Mouse (Mus musculus) MEL (cell line): ENCODE results near the gene Ntsr2. TPM values are rescaled to one million over a fixed set of nuclear protein-coding genes. Genes with fewer than 3 reads are reported as not detected.

Source experiments
- DNase-seq: peaks from one replicate; pipeline ENCODE4 v3.0.0; 2011; ENCODE audit warnings: low read depth, low spot score
- H3K27ac ChIP-seq: 2 replicates; pipeline ENCODE4 v1.5.1; 2012; ENCODE audit warnings: low read depth, mild to moderate bottlenecking, control low read depth, low read length, moderate library complexity; ENCODE audit not compliant: control insufficient read depth
- H3K27me3 ChIP-seq, 2 experiments: fragments of 150-350 bp in 1 of 2; sonication (generic) in 1 of 2; 2 replicates each; pipeline ENCODE4 v1.6.1; 2012; ENCODE audit warnings: low read length in 2 of 2, mild to moderate bottlenecking in 2 of 2, improper control_type of control experiment in 1 of 2, moderate library complexity in 1 of 2; ENCODE audit not compliant: insufficient read depth in 2 of 2, control insufficient read depth in 1 of 2
- H3K36me3 ChIP-seq, 2 experiments: 2 replicates each; pipeline ENCODE4 v1.6.1; 2012 to 2014; ENCODE audit warnings: low read length in 2 of 2, improper control_type of control experiment in 1 of 2, inconsistent platforms in 1 of 2, mild to moderate bottlenecking in 1 of 2; ENCODE audit not compliant: insufficient read depth in 2 of 2, control insufficient read depth in 1 of 2
- H3K4me1 ChIP-seq, 2 experiments: fragments of 150-350 bp in 1 of 2; sonication (generic) in 1 of 2; 2 replicates each; pipeline ENCODE4 v1.6.1; 2012; ENCODE audit warnings: low read length in 2 of 2, improper control_type of control experiment in 1 of 2, mild to moderate bottlenecking in 1 of 2; ENCODE audit not compliant: insufficient read depth in 2 of 2, control insufficient read depth in 1 of 2
- H3K4me3 ChIP-seq, 2 experiments: fragments of 150-350 bp in 1 of 2; sonication (generic) in 1 of 2; 2 replicates each; pipeline ENCODE4 v1.5.1; 2012; ENCODE audit warnings: low read depth in 2 of 2, low read length in 2 of 2, mild to moderate bottlenecking in 2 of 2, moderate library complexity in 2 of 2, control low read depth in 1 of 2, improper control_type of control experiment in 1 of 2; ENCODE audit not compliant: control insufficient read depth in 1 of 2, insufficient read depth in 1 of 2
- H3K79me2 ChIP-seq: 2 replicates; pipeline ENCODE4 v1.6.1; 2012; ENCODE audit warnings: mild to moderate bottlenecking, low read length, moderate library complexity; ENCODE audit not compliant: control insufficient read depth, poor library complexity, insufficient read depth
- H3K9ac ChIP-seq: 2 replicates; pipeline ENCODE4 v1.6.1; 2012; ENCODE audit warnings: low read depth, mild to moderate bottlenecking, control low read depth, low read length, moderate library complexity; ENCODE audit not compliant: control insufficient read depth, poor library complexity, severe bottlenecking
- H3K9me3 ChIP-seq: fragments of 150-350 bp; sonication (generic); replicated peaks from 2 replicates; pipeline ENCODE4 v1.6.1; 2012; ENCODE audit warnings: mild to moderate bottlenecking, low read length, improper control_type of control experiment, moderate library complexity; ENCODE audit not compliant: insufficient read depth
- E2F4 ChIP-seq: IDR thresholded peaks from 2 replicates; pipeline ENCODE4 v1.6.1; 2011; ENCODE audit warnings: low read depth, low read length, improper control_type of control experiment, borderline replicate concordance
- GABPA ChIP-seq: IDR thresholded peaks from 2 replicates; pipeline ENCODE4 v1.6.1; 2012; ENCODE audit warnings: low read depth, mild to moderate bottlenecking, inconsistent platforms, low read length, improper control_type of control experiment, moderate library complexity
- GATA1 ChIP-seq: IDR thresholded peaks from 2 replicates; pipeline ENCODE4 v1.6.1; 2011; ENCODE audit warnings: low read depth, low read length, improper control_type of control experiment
- KAT2A ChIP-seq: conservative IDR thresholded peaks from 2 replicates; pipeline ENCODE4 v1.6.1; 2012; ENCODE audit warnings: low read depth, low read length, improper control_type of control experiment, inconsistent platforms
- MAX ChIP-seq: IDR thresholded peaks from 2 replicates; pipeline ENCODE4 v1.6.1; 2011; ENCODE audit warnings: low read length, improper control_type of control experiment
- MEF2A ChIP-seq: IDR thresholded peaks from 2 replicates; pipeline ENCODE4 v1.6.1; 2014; ENCODE audit warnings: low read depth, mild to moderate bottlenecking, inconsistent platforms, low read length, improper control_type of control experiment; ENCODE audit not compliant: poor library complexity, insufficient replicate concordance, severe bottlenecking; ENCODE audit errors: extremely low read depth
- MXI1 ChIP-seq: IDR thresholded peaks from 2 replicates; pipeline ENCODE4 v1.6.1; 2011; ENCODE audit warnings: mild to moderate bottlenecking, low read depth, low read length, improper control_type of control experiment
- MYB ChIP-seq: IDR thresholded peaks from 2 replicates; pipeline ENCODE4 v1.6.1; 2011; ENCODE audit warnings: mild to moderate bottlenecking, low read depth, low read length, improper control_type of control experiment
- MYC ChIP-seq: IDR thresholded peaks from 2 replicates; pipeline ENCODE4 v1.6.1; 2011; ENCODE audit warnings: low read depth, mild to moderate bottlenecking, low read length, improper control_type of control experiment, moderate library complexity
- NRF1 ChIP-seq: IDR thresholded peaks from 2 replicates; pipeline ENCODE4 v1.6.1; 2014; ENCODE audit warnings: low read depth, mild to moderate bottlenecking, inconsistent platforms, low read length, improper control_type of control experiment, moderate library complexity; ENCODE audit not compliant: poor library complexity, insufficient read depth, severe bottlenecking
- POLR2A ChIP-seq, 2 experiments: IDR thresholded peaks; 2 replicates each; pipeline ENCODE4 v1.6.1; 2011 to 2012; ENCODE audit warnings: low read length in 2 of 2, mild to moderate bottlenecking in 2 of 2, control low read depth in 1 of 2, improper control_type of control experiment in 1 of 2, low read depth in 1 of 2, moderate library complexity in 1 of 2; ENCODE audit not compliant: control insufficient read depth in 1 of 2, insufficient read depth in 1 of 2, poor library complexity in 1 of 2
- POLR2AphosphoS5 ChIP-seq: IDR thresholded peaks from 2 replicates; pipeline ENCODE4 v1.6.1; 2012; ENCODE audit warnings: low read depth, borderline replicate concordance, mild to moderate bottlenecking, inconsistent platforms, low read length, moderate library complexity, mixed read lengths
- RCOR1 ChIP-seq: IDR thresholded peaks from 2 replicates; pipeline ENCODE4 v1.6.1; 2012; ENCODE audit warnings: low read depth, mild to moderate bottlenecking, inconsistent platforms, low read length, improper control_type of control experiment
- SMC3 ChIP-seq: IDR thresholded peaks from 2 replicates; pipeline ENCODE4 v1.6.1; 2011; ENCODE audit warnings: low read depth, low read length, improper control_type of control experiment
- TAL1 ChIP-seq: IDR thresholded peaks from 2 replicates; pipeline ENCODE4 v1.6.1; 2012; ENCODE audit warnings: mild to moderate bottlenecking, inconsistent platforms, low read length, moderate library complexity, mixed read lengths
- TBP ChIP-seq: IDR thresholded peaks from 2 replicates; pipeline ENCODE4 v1.8.0; 2011; ENCODE audit warnings: low read depth, low read length, improper control_type of control experiment
- TCF12 ChIP-seq: IDR thresholded peaks from 2 replicates; pipeline ENCODE4 v1.6.1; 2014; ENCODE audit warnings: low read depth, mild to moderate bottlenecking, inconsistent platforms, low read length, improper control_type of control experiment, moderate library complexity
- USF2 ChIP-seq, 2 experiments: IDR thresholded peaks; 2 replicates each; pipeline ENCODE4 v1.6.1; 2011 to 2012; ENCODE audit warnings: improper control_type of control experiment in 2 of 2, low read length in 2 of 2, borderline replicate concordance in 1 of 2, inconsistent platforms in 1 of 2, low read depth in 1 of 2, mild to moderate bottlenecking in 1 of 2; ENCODE audit not compliant: insufficient read depth in 1 of 2
- ZKSCAN1 ChIP-seq: IDR thresholded peaks from 2 replicates; pipeline ENCODE4 v1.6.1; 2012; ENCODE audit warnings: low read depth, mild to moderate bottlenecking, inconsistent platforms, low read length, improper control_type of control experiment, moderate library complexity
- polyA plus RNA-seq, 2 experiments: library from polyadenylated mRNA; stranded (reverse) in 1 of 2; unstranded in 1 of 2; fragments of >175 nt in 1 of 2; fragments of >200 nt in 1 of 2; gene quantifications; 2 replicates each; pipeline versions ENCODE4 v1.2.1 to v1.2.4; 2012; ENCODE audit warnings: low replicate concordance in 2 of 2, low read depth in 1 of 2; ENCODE audit not compliant: insufficient read length in 2 of 2, insufficient read depth in 1 of 2, missing spikeins in 1 of 2
- total RNA-seq: library from RNA; depleted of rRNA; stranded (reverse); fragments of 300-350 nt; gene quantifications from 2 replicates; pipeline ENCODE4 v1.2.3, GENCODE M21; 2012

The Ntsr2 gene
- total and polyA plus RNA-seq, 3 experiments, result not detected

- H3K4me1 ChIP-seq, result peaks cover 0 to 6% of the 10 kb centered on the region in 2 experiments; a peak in 1 of 4 replicates
- no peak overlapping the region for H3K4me3 ChIP-seq
- TF ChIP-seq TAL1 (no peak), MXI1 (no peak), MAX (no peak), USF2 (IDR thresholded peaks at IDR 0.05; ENCODE audit: borderline replicate concordance in 1 of 2, insufficient read depth in 1 of 2, low read depth in 1 of 2, low read length in 2 of 2) (no peak), NRF1 (no peak), MYB (no peak), POLR2A (IDR thresholded peaks at IDR 0.05; ENCODE audit: control insufficient read depth in 1 of 2, insufficient read depth in 1 of 2, low read depth in 1 of 2, low read length in 2 of 2, poor library complexity in 1 of 2) (no peak), TCF12 (no peak), ZKSCAN1 (no peak), POLR2AphosphoS5 (no peak), RCOR1 (no peak), KAT2A (no peak), MYC (no peak), TBP (no peak), GATA1 (no peak), GABPA (no peak), MEF2A (no peak), SMC3 (no peak)
- TF ChIP-seq, all 39 proteins: peak for 0
- no peak overlapping the region for H3K9ac ChIP-seq
- no peaks in the 10 kb centered on the region for H3K79me2 ChIP-seq
- H3K36me3 ChIP-seq, result no peaks in the 10 kb centered on the region
- no peaks in the 10 kb centered on the region for H3K9me3 ChIP-seq
- H3K27ac ChIP-seq, result no peak overlapping the region
- no peak for DNase-seq
- no peaks in the 10 kb centered on the region for H3K27me3 ChIP-seq
Measured at GRCm38 (mm10) chr12:16630152-16630865, 22.9 kb upstream of the Ntsr2 start.

DNA sequence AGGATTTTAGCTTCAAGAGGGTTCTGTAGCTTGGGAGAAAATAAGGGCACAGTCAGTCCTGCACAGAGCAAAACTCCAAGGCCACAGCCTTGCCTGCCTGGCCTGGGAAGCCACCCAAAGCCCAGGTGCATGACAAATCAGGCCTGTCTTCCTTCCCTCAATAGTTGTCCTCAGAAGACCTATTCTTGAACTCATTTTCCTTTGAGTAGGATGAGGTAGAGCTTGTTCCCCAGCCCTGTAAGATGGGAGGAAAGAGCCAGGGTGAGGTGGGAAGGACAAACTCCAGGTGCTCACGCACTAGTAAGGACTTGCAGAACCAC lies 22.4 kb upstream of the Ntsr2 start:
- no peak overlapping the region for H3K9ac ChIP-seq
- peaks cover 0 to 6% of the 10 kb centered on the region in 2 experiments; a peak in 1 of 4 replicates for H3K4me1 ChIP-seq
- no peaks in the 10 kb centered on the region; a peak in 1 of 4 replicates for H3K27me3 ChIP-seq
- H3K36me3 ChIP-seq, result no peaks in the 10 kb centered on the region
- H3K27ac ChIP-seq, result no peak overlapping the region
- no peaks in the 10 kb centered on the region for H3K9me3 ChIP-seq
- DNase-seq, result no peak
- TF ChIP-seq KAT2A (no peak), E2F4 (no peak)
- TF ChIP-seq, all 39 proteins: peak for 0
- Histone ChIP-seq H3K79me2 (no peaks in the 10 kb centered on the region), H3K4me3 (no peak overlapping the region)
